Mouse (Mus musculus) ES-Bruce4 (cell line): ENCODE data around the gene Actl6a.

ENCODE experiments used
- CTCF ChIP-seq: IDR thresholded peaks from one replicate; pipeline ENCODE4 v1.8.1; 2011; ENCODE audit warnings: low read depth, low read length
- EP300 ChIP-seq: IDR thresholded peaks from 2 replicates; pipeline ENCODE4 v1.6.1; 2011; ENCODE audit warnings: low read depth, low read length; ENCODE audit not compliant: insufficient read depth
- POLR2A ChIP-seq: IDR thresholded peaks from one replicate; pipeline ENCODE4 v1.8.1; 2011; ENCODE audit warnings: low read length; ENCODE audit not compliant: insufficient read depth

- no peak for TF ChIP-seq EP300
- no peak for TF ChIP-seq CTCF
- TF ChIP-seq POLR2A: no peak
Measured at GRCm38 (mm10) chr3:32686537-32686936, 19.6 kb upstream of the Actl6a start.
